Mouse (Mus musculus): Measurements from ENCODE around the gene Zfp148. TPM values are rescaled to one million over a fixed set of nuclear protein-coding genes. Genes with fewer than 3 reads are reported as not detected.
"Not testable (repeated sequence)": the region's sequence is repeated elsewhere in the genome, so short reads cannot be mapped to it uniquely, and the experiment has no call there.

Zfp148 gene
- polyA plus RNA-seq, 1 experiment: 26.9 TPM

- Histone ChIP-seq H3K4me3 (replicated peaks; ENCODE audit: insufficient read depth, low read depth, low read length) (no peak overlapping the region), H3K27ac (ENCODE audit: insufficient read depth, low read length) (no peak overlapping the region), H3K27me3 (ENCODE audit: control insufficient read depth, insufficient read depth, low read length) (no peaks in the 10 kb centered on the region), H3K4me1 (ENCODE audit: control insufficient read depth, insufficient read depth, low read length) (no peaks in the 10 kb centered on the region)
- WGBS: 92% methylated on average over 4 of the region's 4 CpGs
- DNase-seq: no peak
- no peak for TF ChIP-seq CTCF (IDR thresholded peaks at IDR 0.05; ENCODE audit: borderline replicate concordance, insufficient read depth, low read depth, low read length)
- TF ChIP-seq POLR2A (IDR thresholded peaks at IDR 0.05; ENCODE audit: borderline replicate concordance, insufficient read depth, low read length): no peak
Observed at GRCm38 (mm10) chr16:33487709-33488108, 107.1 kb downstream of the Zfp148 start.

GRCm38 (mm10) chr16:33494374-33494773, 113.7 kb downstream of the Zfp148 start:
- DNase-seq: no peak
- Histone ChIP-seq H3K27ac (ENCODE audit: insufficient read depth, low read length) (no peak overlapping the region), H3K4me1 (ENCODE audit: control insufficient read depth, insufficient read depth, low read length) (no peaks in the 10 kb centered on the region), H3K4me3 (replicated peaks; ENCODE audit: insufficient read depth, low read depth, low read length) (no peak overlapping the region), H3K27me3 (ENCODE audit: control insufficient read depth, insufficient read depth, low read length) (no peaks in the 10 kb centered on the region)
- WGBS: 84% methylated on average over 4 of the region's 4 CpGs
- no peak for TF ChIP-seq POLR2A (IDR thresholded peaks at IDR 0.05; ENCODE audit: borderline replicate concordance, insufficient read depth, low read length)

GRCm38 (mm10) chr16:33508082-33508481, 127.4 kb downstream of the Zfp148 start:
- no peaks in the 10 kb centered on the region for H3K27me3 ChIP-seq (ENCODE audit: control insufficient read depth, insufficient read depth, low read length)
- TF ChIP-seq CTCF (IDR thresholded peaks at IDR 0.05; ENCODE audit: borderline replicate concordance, insufficient read depth, low read depth, low read length) (no peak), POLR2A (IDR thresholded peaks at IDR 0.05; ENCODE audit: borderline replicate concordance, insufficient read depth, low read length) (no peak)
- H3K4me1 ChIP-seq (ENCODE audit: control insufficient read depth, insufficient read depth, low read length): no peaks in the 10 kb centered on the region
- 91% methylated on average over 4 of the region's 4 CpGs for WGBS
- H3K4me3 ChIP-seq (replicated peaks; ENCODE audit: insufficient read depth, low read depth, low read length): no peak overlapping the region
- no peak overlapping the region for H3K27ac ChIP-seq (ENCODE audit: insufficient read depth, low read length)
- DNase-seq: no peak

GRCm38 (mm10) chr16:33509231-33509630, 128.6 kb downstream of the Zfp148 start:
- not testable (repeated sequence) for H3K27me3 ChIP-seq (ENCODE audit: control insufficient read depth, insufficient read depth, low read length); DNase-seq; H3K27ac ChIP-seq (ENCODE audit: insufficient read depth, low read length); H3K4me1 ChIP-seq (ENCODE audit: control insufficient read depth, insufficient read depth, low read length); H3K4me3 ChIP-seq (replicated peaks; ENCODE audit: insufficient read depth, low read depth, low read length)
- 89% methylated on average over 2 of the region's 2 CpGs for WGBS

- not testable (repeated sequence) for H3K27me3 ChIP-seq (ENCODE audit: control insufficient read depth, insufficient read depth, low read length); H3K27ac ChIP-seq (ENCODE audit: insufficient read depth, low read length); H3K4me1 ChIP-seq (ENCODE audit: control insufficient read depth, insufficient read depth, low read length); DNase-seq; H3K4me3 ChIP-seq (replicated peaks; ENCODE audit: insufficient read depth, low read depth, low read length)
- WGBS: 94% methylated on average over 4 of the region's 4 CpGs
Observed at GRCm38 (mm10) chr16:33510856-33511255, 130.2 kb downstream of the Zfp148 start.

- no peak for TF ChIP-seq CTCF (IDR thresholded peaks at IDR 0.05; ENCODE audit: borderline replicate concordance, insufficient read depth, low read depth, low read length)
- no peak for TF ChIP-seq POLR2A (IDR thresholded peaks at IDR 0.05; ENCODE audit: borderline replicate concordance, insufficient read depth, low read length)
- DNase-seq: no peak
- H3K4me3 ChIP-seq (replicated peaks; ENCODE audit: insufficient read depth, low read depth, low read length): no peak overlapping the region
- no peak overlapping the region for H3K27ac ChIP-seq (ENCODE audit: insufficient read depth, low read length)
- H3K4me1 ChIP-seq (ENCODE audit: control insufficient read depth, insufficient read depth, low read length): peaks cover 5% of the 10 kb centered on the region; the same call in 1 of the 2 replicates
- H3K27me3 ChIP-seq (ENCODE audit: control insufficient read depth, insufficient read depth, low read length): no peaks in the 10 kb centered on the region
- WGBS: 82% methylated on average over 6 of the region's 6 CpGs
Observed at GRCm38 (mm10) chr16:33512555-33512954, 131.9 kb downstream of the Zfp148 start.

GRCm38 (mm10) chr16:33516807-33517565, 136.3 kb downstream of the Zfp148 start, which contains the start of gene Slc12a8:
Slc12a8 (plus strand) TSS chr16:33517328.
- WGBS: 3% methylated on average over 27 of the region's 27 CpGs
- peak; percentile 30 to 45 for DNase-seq
- Histone ChIP-seq H3K4me1 (ENCODE audit: control insufficient read depth, insufficient read depth, low read length) (peaks cover 21% of the 10 kb centered on the region; the same call in 1 of the 2 replicates), H3K4me3 (replicated peaks; ENCODE audit: insufficient read depth, low read depth, low read length) (peak within 1 kb of the TSS; percentile 55), H3K27ac (ENCODE audit: insufficient read depth, low read length) (no peak within 1 kb of the TSS; the same call in 1 of the 2 replicates), H3K27me3 (ENCODE audit: control insufficient read depth, insufficient read depth, low read length) (no peaks in the 10 kb centered on the region)
- TF ChIP-seq CTCF (IDR thresholded peaks at IDR 0.05; ENCODE audit: borderline replicate concordance, insufficient read depth, low read depth, low read length) (no peak), POLR2A (IDR thresholded peaks at IDR 0.05; ENCODE audit: borderline replicate concordance, insufficient read depth, low read length) (no peak)

GRCm38 (mm10) chr16:33517627-33518026, 137.0 kb downstream of the Zfp148 start:
- H3K4me3 ChIP-seq (replicated peaks; ENCODE audit: insufficient read depth, low read depth, low read length): peak overlapping the region; percentile 55
- 16% methylated on average over 4 of the region's 4 CpGs for WGBS
- TF ChIP-seq POLR2A (IDR thresholded peaks at IDR 0.05; ENCODE audit: borderline replicate concordance, insufficient read depth, low read length): no peak
- TF ChIP-seq CTCF (IDR thresholded peaks at IDR 0.05; ENCODE audit: borderline replicate concordance, insufficient read depth, low read depth, low read length): no peak
- H3K4me1 ChIP-seq (ENCODE audit: control insufficient read depth, insufficient read depth, low read length): peaks cover 21% of the 10 kb centered on the region; the same call in 1 of the 2 replicates
- no peaks in the 10 kb centered on the region for H3K27me3 ChIP-seq (ENCODE audit: control insufficient read depth, insufficient read depth, low read length)
- H3K27ac ChIP-seq (ENCODE audit: insufficient read depth, low read length): no peak overlapping the region
- DNase-seq: peak; percentile 27 to 42
